Mouse (Mus musculus) testis, adult 2 months (tissue): Measurements from ENCODE around the gene Samd4b. TPM values are rescaled to one million over a fixed set of nuclear protein-coding genes. Genes with fewer than 3 reads are reported as not detected.

Experiments used
- H3K27ac ChIP-seq: fragments of 200-500 bp; 2 replicates; pipeline ENCODE4 v1.5.1; 2012; ENCODE audit warnings: low read depth, low read length; ENCODE audit not compliant: control insufficient read depth, insufficient read depth
- H3K27me3 ChIP-seq: fragments of 200-500 bp; 2 replicates; pipeline ENCODE4 v1.6.1; 2012; ENCODE audit warnings: mild to moderate bottlenecking, low read length, moderate library complexity; ENCODE audit not compliant: control insufficient read depth, insufficient read depth
- H3K36me3 ChIP-seq: fragments of 200-500 bp; 2 replicates; pipeline ENCODE4 v1.6.1; 2012; ENCODE audit warnings: mild to moderate bottlenecking, low read length; ENCODE audit not compliant: control insufficient read depth, insufficient read depth
- H3K4me1 ChIP-seq: fragments of 200-500 bp; 2 replicates; pipeline ENCODE4 v1.6.1; 2012; ENCODE audit warnings: low read length; ENCODE audit not compliant: control insufficient read depth, insufficient read depth
- H3K4me3 ChIP-seq: fragments of 200-500 bp; 2 replicates; pipeline ENCODE4 v1.5.1; 2012; ENCODE audit warnings: low read depth, mild to moderate bottlenecking, low read length, moderate library complexity, mixed read lengths; ENCODE audit not compliant: control insufficient read depth
- CTCF ChIP-seq: fragments of 200-500 bp; IDR thresholded peaks from 2 replicates; pipeline ENCODE4 v1.5.1; 2012; ENCODE audit warnings: low read depth, mild to moderate bottlenecking, inconsistent platforms, low read length, moderate library complexity; ENCODE audit not compliant: control insufficient read depth, insufficient read depth, insufficient replicate concordance
- POLR2A ChIP-seq: fragments of 200-500 bp; IDR thresholded peaks from 2 replicates; pipeline ENCODE4 v1.6.1; 2012; ENCODE audit warnings: low read depth, mild to moderate bottlenecking, inconsistent platforms, low read length, moderate library complexity; ENCODE audit not compliant: control insufficient read depth
- polyA plus RNA-seq: library from polyadenylated mRNA; depleted of rRNA; stranded (reverse); fragments of >200 nt; gene quantifications from 2 replicates; pipeline ENCODE4 v1.2.3, GENCODE M21; 2012

Gene Samd4b
- polyA plus RNA-seq, 1 experiment: 234 TPM

DNA sequence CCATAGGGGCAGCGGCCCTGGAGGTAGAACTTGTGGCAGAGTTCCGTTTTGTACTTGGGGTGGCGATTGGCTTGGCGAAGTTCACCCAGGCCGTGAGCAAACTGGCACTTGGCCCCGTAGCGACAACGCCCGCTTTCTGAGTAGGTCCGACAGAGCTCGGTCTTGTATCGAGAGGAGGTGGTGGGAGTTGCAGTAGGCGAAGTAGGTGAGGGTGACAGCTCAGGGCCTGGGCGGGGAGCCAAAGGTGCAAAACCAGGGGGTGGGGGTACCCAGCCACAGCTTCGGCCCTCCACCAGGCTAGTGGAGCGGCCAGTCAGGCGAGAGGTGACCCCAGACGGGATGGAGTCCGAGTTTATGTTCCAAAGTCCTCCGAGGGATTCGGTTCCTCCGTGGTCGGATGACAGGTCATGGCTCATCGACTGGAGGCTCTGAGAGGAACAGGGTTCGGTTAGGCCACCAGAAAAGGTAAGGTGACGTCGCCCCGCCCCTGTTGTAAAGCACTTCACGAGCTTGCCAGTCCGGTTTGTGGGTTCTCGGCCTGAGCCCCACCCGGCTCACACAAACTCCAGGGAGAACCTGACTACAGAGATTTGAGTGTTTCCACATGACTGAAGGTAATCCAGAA is 219.8 kb downstream of the Samd4b start:
- Histone ChIP-seq H3K27me3 (no peaks in the 10 kb centered on the region), H3K4me1 (peaks cover 49% of the 10 kb centered on the region), H3K4me3 (peak overlapping the region; percentile 86), H3K27ac (peak overlapping the region; percentile 91), H3K36me3 (no peaks in the 10 kb centered on the region)
- TF ChIP-seq CTCF (no peak), POLR2A (peak; percentile 7; the same call in 1 of the 2 replicates)

DNA sequence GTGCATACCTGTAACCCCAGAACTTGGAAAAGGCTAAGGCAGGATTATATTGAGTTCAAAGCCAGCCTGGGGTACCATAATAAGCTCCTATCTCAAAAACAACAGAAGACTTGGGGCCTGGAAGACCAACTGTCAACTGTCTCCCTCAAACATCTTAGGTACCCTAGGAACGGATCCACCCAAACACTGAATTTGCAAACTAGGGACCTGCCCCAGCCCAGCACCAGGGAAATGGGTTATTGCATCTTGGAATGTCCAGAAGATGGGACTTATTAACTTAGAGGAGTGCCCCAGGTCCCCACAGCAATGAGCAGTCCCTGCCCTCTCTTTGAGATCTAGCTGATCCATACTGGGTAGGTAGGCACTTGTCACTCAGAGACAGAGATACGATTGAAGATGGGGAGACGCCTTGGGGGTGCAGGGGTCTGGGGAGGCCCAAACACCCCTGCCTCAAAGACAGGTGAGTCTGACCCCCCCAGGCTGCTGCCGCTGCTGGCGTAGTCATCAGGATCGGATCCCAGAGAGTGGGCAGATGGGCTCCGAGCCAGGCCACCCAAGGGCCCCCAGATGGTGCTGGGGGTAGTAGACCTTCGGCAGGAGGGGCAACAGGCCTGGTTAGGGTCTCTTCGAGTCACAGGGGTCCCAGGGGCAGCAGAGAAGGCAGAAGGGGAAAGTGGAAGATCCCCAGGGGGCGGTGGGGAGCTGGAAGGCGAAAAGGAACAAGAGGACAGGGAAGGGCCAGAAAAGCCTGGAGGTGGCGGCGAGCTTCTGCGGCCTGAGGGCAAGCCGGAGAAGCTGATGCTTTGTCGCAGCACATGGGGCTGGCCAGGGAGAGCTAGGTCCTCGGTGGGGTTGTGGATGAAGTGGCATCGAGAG is 220.5 kb downstream of the Samd4b start:
- Histone ChIP-seq H3K36me3 (no peaks in the 10 kb centered on the region), H3K27me3 (no peaks in the 10 kb centered on the region), H3K4me1 (peaks cover 42% of the 10 kb centered on the region), H3K27ac (peak overlapping the region; percentile 65; the same call in 1 of the 2 replicates), H3K4me3 (peak overlapping the region; percentile 86)
- no peak for TF ChIP-seq POLR2A
- TF ChIP-seq CTCF: no peak

DNA sequence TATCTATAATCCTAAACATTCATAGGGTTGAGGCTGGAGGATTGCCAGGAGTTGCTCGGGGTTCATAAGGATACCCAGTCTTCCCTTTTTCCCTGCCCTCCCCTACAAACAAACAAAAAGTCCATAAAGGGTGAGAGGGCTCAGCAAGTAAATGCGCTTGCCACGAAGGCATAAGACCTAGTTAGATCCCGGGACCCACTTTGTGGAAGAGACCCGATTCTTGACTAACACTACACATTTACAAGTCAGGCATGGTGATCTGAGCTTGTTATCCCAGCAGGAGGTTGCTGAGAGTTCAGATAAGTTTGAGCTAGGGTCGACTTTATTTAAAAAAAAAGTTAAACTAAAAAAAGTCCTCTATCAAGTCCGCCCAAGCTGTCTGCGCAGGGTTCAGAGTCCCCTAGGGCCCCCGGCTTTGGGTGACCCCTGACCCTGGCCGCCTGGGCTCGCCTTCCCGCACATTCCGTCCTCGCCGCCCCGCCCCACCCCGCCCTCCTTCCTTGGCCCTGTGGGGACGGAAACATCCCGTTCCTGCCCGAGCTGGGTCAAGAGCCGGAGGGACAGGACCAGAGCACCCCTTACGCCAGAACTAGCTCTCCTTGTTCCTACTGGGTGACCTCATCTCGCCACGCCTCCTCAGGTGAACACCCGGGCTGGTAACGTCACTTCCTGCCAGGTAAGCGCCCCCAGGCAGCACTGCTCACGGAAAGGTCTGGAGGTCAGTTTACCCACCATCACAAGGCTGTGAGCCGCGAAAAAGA is 221.8 kb downstream of the Samd4b start:
- H3K27me3 ChIP-seq: no peaks in the 10 kb centered on the region
- peak overlapping the region; percentile 86 for H3K4me3 ChIP-seq
- peaks cover 40% of the 10 kb centered on the region for H3K4me1 ChIP-seq
- peak overlapping the region; percentile 91 for H3K27ac ChIP-seq
- no peaks in the 10 kb centered on the region for H3K36me3 ChIP-seq
- TF ChIP-seq CTCF (no peak), POLR2A (peak; percentile 62; the same call in 1 of the 2 replicates)

DNA sequence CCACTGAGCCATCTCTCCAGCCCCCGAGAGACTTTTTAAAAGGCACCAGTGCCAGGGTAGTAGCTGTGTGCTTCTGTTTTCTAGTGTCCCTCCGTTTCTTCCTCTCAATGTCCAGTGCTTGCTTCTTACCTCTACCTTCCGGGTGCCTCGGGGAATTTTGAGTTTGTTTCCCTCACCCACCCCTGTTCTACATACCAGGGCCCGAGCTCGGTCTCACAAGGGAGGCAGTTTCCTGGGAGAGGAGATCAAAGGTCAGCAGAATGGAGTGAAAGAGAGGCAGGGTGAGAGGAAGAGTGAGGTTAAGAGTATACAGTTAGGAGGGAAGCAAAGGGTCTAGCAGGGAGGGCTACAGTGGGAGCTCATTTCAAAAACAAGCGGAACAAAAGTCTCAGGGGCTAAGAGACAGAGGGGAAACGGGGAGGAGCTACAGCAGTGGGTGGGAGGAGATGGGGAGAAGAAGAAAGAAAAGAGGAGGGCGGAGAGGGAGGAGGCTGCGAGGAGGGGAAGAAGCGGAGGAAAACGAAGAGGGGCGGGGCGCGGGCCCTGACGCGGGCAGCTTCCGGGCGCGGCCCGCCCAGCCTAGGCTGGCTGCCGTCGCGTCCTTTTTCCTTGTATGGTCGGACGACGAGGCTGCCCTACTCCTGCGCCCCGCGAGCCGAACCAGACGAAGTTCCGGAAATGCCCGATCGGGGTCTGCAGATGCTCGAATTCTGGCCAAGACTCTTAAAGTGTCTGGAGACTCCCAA is 222.6 kb downstream of the Samd4b start:
- Histone ChIP-seq H3K4me3 (peak overlapping the region; percentile 86), H3K4me1 (peaks cover 38% of the 10 kb centered on the region), H3K27ac (peak overlapping the region; percentile 93), H3K27me3 (no peaks in the 10 kb centered on the region), H3K36me3 (no peaks in the 10 kb centered on the region)
- TF ChIP-seq CTCF: no peak
- peak; percentile 65 for TF ChIP-seq POLR2A

DNA sequence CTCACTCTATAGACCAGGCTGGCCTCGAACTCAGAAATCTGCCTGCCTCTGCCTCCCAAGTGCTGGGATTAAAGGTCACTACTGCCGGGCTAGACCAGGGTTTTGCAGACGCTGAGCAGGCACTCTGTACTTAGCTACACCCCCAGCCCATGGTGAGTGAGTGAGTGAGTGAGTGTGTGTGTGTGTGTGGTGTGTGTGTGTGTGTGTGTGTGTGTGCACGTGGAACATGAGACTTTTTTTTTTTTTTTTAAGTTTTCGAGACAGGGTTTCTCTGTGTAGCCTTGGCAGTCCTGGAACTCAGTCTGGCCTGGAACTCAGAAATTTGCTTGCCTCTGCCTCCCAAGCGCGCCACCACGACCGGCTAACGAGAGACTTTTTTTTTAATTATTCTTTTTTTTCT is 223.3 kb downstream of the Samd4b start:
- H3K36me3 ChIP-seq: no peaks in the 10 kb centered on the region
- no peaks in the 10 kb centered on the region for H3K27me3 ChIP-seq
- TF ChIP-seq CTCF (no peak), POLR2A (no peak)
- peaks cover 37% of the 10 kb centered on the region for H3K4me1 ChIP-seq
- peak overlapping the region; percentile 5 for H3K4me3 ChIP-seq
- H3K27ac ChIP-seq: no peak overlapping the region

DNA sequence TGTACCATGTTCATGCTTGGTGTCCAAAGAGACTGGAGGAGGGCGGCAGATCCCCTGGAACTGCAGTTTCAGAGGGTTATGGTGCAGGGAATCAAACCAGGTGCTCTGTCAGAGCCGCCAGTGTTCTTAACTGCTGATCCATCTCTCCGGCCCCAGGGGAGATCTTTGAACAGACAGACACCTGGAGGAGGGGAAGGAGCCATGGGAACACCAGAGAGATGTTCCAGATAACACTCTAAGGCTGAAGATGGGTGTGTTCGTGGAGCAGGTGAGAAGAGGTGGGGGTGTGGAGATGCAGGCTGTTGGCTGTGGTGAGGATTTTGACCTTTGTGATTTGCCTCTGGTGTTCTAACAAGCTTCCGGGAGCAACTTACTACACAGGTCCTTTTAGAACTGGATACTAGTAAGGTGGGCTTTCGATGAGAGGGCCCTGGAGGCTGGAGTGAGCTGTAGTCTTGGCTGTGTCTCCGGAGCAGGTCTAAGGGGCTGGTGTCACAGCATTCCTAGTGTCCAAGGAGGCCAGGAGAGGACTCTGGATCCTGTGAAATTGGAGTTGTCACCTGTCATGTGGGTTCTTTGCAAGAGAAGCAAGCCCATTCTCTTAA is 224.0 kb downstream of the Samd4b start:
- TF ChIP-seq CTCF (no peak), POLR2A (no peak)
- no peak overlapping the region for H3K27ac ChIP-seq
- no peaks in the 10 kb centered on the region for H3K27me3 ChIP-seq
- H3K4me1 ChIP-seq: peaks cover 37% of the 10 kb centered on the region
- no peak overlapping the region for H3K4me3 ChIP-seq
- no peaks in the 10 kb centered on the region for H3K36me3 ChIP-seq
